24 mouse cellular contexts compared by ENCODE assay signal in genomic region chr8:117326735-117327134, GRCm38 (mm10).
DNase-seq lines count a peak whose midpoint lies in the region; ATAC-seq and TF ChIP-seq lines count a peak whose summit lies in the region.
"Had no signal": no experiment of that assay in that cellular context is flagged by ENCODE, and none has a peak within 500 bp of the region (broad histone marks: within the 10 kb centered on the region; RNA-seq: fewer than 3 reads in every experiment).

No protein-coding gene starts in this region.

- H3K4me2 ChIP-seq in intestine, postnatal 0 days (replicated peaks; ENCODE audit: low read depth), result no peak overlapping the region
- no peak overlapping the region for H3K4me2 ChIP-seq in forebrain, embryonic 15.5 days (replicated peaks)
- H3K4me2 ChIP-seq: liver, embryonic 13.5 days had no signal

- H3K27me3 ChIP-seq in MEL (ENCODE audit: control insufficient read depth in 1 of 2, insufficient read depth in 2 of 2, low read length in 2 of 2), result no peaks in the 10 kb centered on the region
- no peaks in the 10 kb centered on the region for H3K27me3 ChIP-seq in intestine, postnatal 0 days (replicated peaks; ENCODE audit: control insufficient read depth, insufficient read depth, low read length)
- no peaks in the 10 kb centered on the region for H3K27me3 ChIP-seq in forebrain, embryonic 15.5 days
- H3K27me3 ChIP-seq: liver, embryonic 13.5 days had no signal

- H3K36me3 ChIP-seq in MEL (ENCODE audit: control insufficient read depth in 1 of 2, insufficient read depth in 2 of 2, low read length in 2 of 2), result no peaks in the 10 kb centered on the region; a peak in 1 of 4 replicates
- no peaks in the 10 kb centered on the region for H3K36me3 ChIP-seq in intestine, postnatal 0 days (ENCODE audit: control insufficient read depth, insufficient read depth)
- no peaks in the 10 kb centered on the region for H3K36me3 ChIP-seq in forebrain, embryonic 15.5 days
- H3K36me3 ChIP-seq: liver, embryonic 13.5 days had no signal

- peaks cover 7% of the 10 kb centered on the region; the same call in 1 of the 2 replicates for H3K79me2 ChIP-seq in MEL (ENCODE audit: control insufficient read depth, insufficient read depth, low read length, poor library complexity)

- no peak for TF ChIP-seq CTCF in layer of hippocampus, adult 2 months (conservative IDR thresholded peaks at IDR 0.05)
- no peak for TF ChIP-seq CTCF in MEL (IDR thresholded peaks at IDR 0.05 in 2 of 3, conservative IDR thresholded peaks at IDR 0.05 in 1 of 3; ENCODE audit: control insufficient read depth in 1 of 3, insufficient read depth in 1 of 3, low read depth in 2 of 3, low read length in 3 of 3, poor library complexity in 1 of 3, severe bottlenecking in 1 of 3)
- no peak for TF ChIP-seq CTCF in intestine, postnatal 0 days (IDR thresholded peaks at IDR 0.05; ENCODE audit: low read depth)

- H3K9ac ChIP-seq in MEL (ENCODE audit: control insufficient read depth, low read depth, low read length, poor library complexity, severe bottlenecking), result no peak overlapping the region
- H3K9ac ChIP-seq in intestine, postnatal 0 days (ENCODE audit: low read depth, low read length), result no peak overlapping the region
- H3K9ac ChIP-seq in forebrain, embryonic 15.5 days (replicated peaks), result no peak overlapping the region
- H3K9ac ChIP-seq: liver, embryonic 13.5 days had no signal

- no peaks in the 10 kb centered on the region for H3K9me3 ChIP-seq in MEL (replicated peaks; ENCODE audit: insufficient read depth, low read length)
- no peaks in the 10 kb centered on the region for H3K9me3 ChIP-seq in intestine, postnatal 0 days (ENCODE audit: control insufficient read depth)
- no peaks in the 10 kb centered on the region for H3K9me3 ChIP-seq in forebrain, embryonic 15.5 days
- H3K9me3 ChIP-seq: hindbrain, embryonic 10.5 days; liver, embryonic 13.5 days had no signal

- H3K4me3 ChIP-seq in layer of hippocampus, adult 2 months, result no peak overlapping the region
- H3K4me3 ChIP-seq in MEL (ENCODE audit: control insufficient read depth in 1 of 2, insufficient read depth in 1 of 2, low read depth in 2 of 2, low read length in 2 of 2), result no peak overlapping the region
- H3K4me3 ChIP-seq in intestine, postnatal 0 days (ENCODE audit: low read depth, low read length), result no peak overlapping the region
- H3K4me3 ChIP-seq in forebrain, embryonic 15.5 days, result no peak overlapping the region
- H3K4me3 ChIP-seq: hindbrain, embryonic 10.5 days; liver, embryonic 13.5 days had no signal

- H3K4me1 ChIP-seq in MEL (ENCODE audit: control insufficient read depth in 1 of 2, insufficient read depth in 2 of 2, low read length in 2 of 2), result peaks cover 1 to 5% of the 10 kb centered on the region in 2 experiments; a peak in 3 of 4 replicates
- peaks cover 20% of the 10 kb centered on the region for H3K4me1 ChIP-seq in intestine, postnatal 0 days (replicated peaks; ENCODE audit: control insufficient read depth, insufficient read depth, low read length)
- peaks cover 37% of the 10 kb centered on the region for H3K4me1 ChIP-seq in forebrain, embryonic 15.5 days

- no peak for DNase-seq in layer of hippocampus, adult 2 months (ENCODE audit: low spot score in 2 of 2)
- DNase-seq in layer of hippocampus, adult 18-20 months (ENCODE audit: low spot score in 2 of 2), result no peak
- no peak for DNase-seq in MEL (ENCODE audit: low read depth, low spot score)
- no peak for DNase-seq in gastrocnemius, postnatal 25 days
- DNase-seq: adrenal gland, postnatal 10 days; cerebellum, adult 11 months; cerebellum, adult 9-11 months; heart, postnatal 14 days; left cerebral cortex, postnatal 4 days; liver, embryonic 13.5 days; lung, adult 2 months; lung, postnatal 10 days; midbrain, embryonic 14.5 days; right cerebral cortex, postnatal 25 days; spleen, adult 18-20 months; thymus, adult 2 months; thymus, postnatal 36 days had no signal

- no peak for TF ChIP-seq RAD21 in MEL (IDR thresholded peaks at IDR 0.05; ENCODE audit: low read depth, low read length)

- H3K27ac ChIP-seq in layer of hippocampus, adult 2 months, result peak overlapping the region; percentile 84; the same call in 1 of the 2 replicates
- no peak overlapping the region for H3K27ac ChIP-seq in MEL (ENCODE audit: control insufficient read depth, low read depth, low read length)
- H3K27ac ChIP-seq in intestine, postnatal 0 days (ENCODE audit: low read depth, low read length), result peak overlapping the region; percentile 93
- no peak overlapping the region for H3K27ac ChIP-seq in forebrain, embryonic 15.5 days (replicated peaks)
- H3K27ac ChIP-seq: macrophage had no signal

- WGBS in intestine, postnatal 0 days, result 65% methylated on average over 5 of the region's 5 CpGs
- WGBS in forebrain, embryonic 15.5 days, result 92% methylated on average over 5 of the region's 5 CpGs

- ATAC-seq in intestine, postnatal 0 days, result no peak
- no peak for ATAC-seq in forebrain, embryonic 15.5 days (replicated peaks)
- no peak for ATAC-seq in erythroid progenitor cell, adult 5-6 weeks (replicated peaks; ENCODE audit: low FRiP score, poor library complexity, severe bottlenecking)
- ATAC-seq: forebrain, embryonic 14.5 days; hindbrain, postnatal 0 days had no signal

- TF ChIP-seq EP300 in MEL (IDR thresholded peaks at IDR 0.05; ENCODE audit: low read depth in 1 of 2, low read length in 2 of 2), result no peak

- TF ChIP-seq POLR2A in MEL (IDR thresholded peaks at IDR 0.05; ENCODE audit: control insufficient read depth in 1 of 2, insufficient read depth in 1 of 2, low read depth in 1 of 2, low read length in 2 of 2, poor library complexity in 1 of 2), result no peak

TF ChIP-seq in MEL, 35 proteins besides CTCF, POLR2A, EP300 and RAD21:
- no peak for TF ChIP-seq CHD1 (IDR thresholded peaks at IDR 0.05; ENCODE audit: low read depth, low read length)
- TF ChIP-seq MXI1 (IDR thresholded peaks at IDR 0.05; ENCODE audit: low read depth, low read length), result 0 out of 2 replicates have a peak, but pooled peaks have one; percentile 23
- 0 out of 2 replicates have a peak, but pooled peaks have one; percentile 51 for TF ChIP-seq ZNF384 (IDR thresholded peaks at IDR 0.05; ENCODE audit: low read depth, low read length)
TF ChIP-seq in MEL: peak in this region for 2.

Comparison
In these comparisons a context has a peak if more than half of its experiments do, and no peak if none do; other contexts are left out.
1. H3K27ac ChIP-seq: peak in layer of hippocampus, adult 2 months (single experiment) and intestine, postnatal 0 days (single experiment); none in MEL (single experiment) and forebrain, embryonic 15.5 days (single experiment).